Mouse (Mus musculus) layer of hippocampus, adult 9-10 months (tissue): ENCODE measurements around the gene Olfr186.
"Not testable (repeated sequence)": the region's sequence is repeated elsewhere in the genome, so short reads cannot be mapped to it uniquely, and the experiment has no call there.

Experiments used
- DNase-seq: peaks from one replicate; pipeline ENCODE4 v3.0.0; 2022; ENCODE audit warnings: low spot score

Olfr186 gene

DNA sequence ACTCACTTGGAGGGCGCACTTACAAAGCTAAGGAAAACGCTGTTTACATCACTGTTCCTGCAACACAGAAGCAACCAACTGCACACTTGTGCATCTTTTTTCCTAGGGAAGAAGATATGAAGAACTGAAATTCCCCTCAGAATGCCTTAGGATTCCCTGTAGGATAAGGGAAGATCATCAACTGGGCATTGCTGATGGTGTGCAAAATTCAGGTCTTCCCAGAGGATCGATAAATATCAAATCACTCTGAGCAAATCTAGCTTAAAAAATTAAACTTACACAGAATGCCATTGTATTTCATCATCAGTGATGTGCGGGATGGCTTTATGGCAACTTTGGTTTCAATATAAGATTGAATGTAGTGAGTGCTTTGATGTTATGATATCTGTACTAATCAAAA lies at the start of gene Olfr186:
Gene Olfr186 (minus strand): TSS at position 101 of the 400 bp plus-strand sequence.
- DNase-seq = no peak

DNA sequence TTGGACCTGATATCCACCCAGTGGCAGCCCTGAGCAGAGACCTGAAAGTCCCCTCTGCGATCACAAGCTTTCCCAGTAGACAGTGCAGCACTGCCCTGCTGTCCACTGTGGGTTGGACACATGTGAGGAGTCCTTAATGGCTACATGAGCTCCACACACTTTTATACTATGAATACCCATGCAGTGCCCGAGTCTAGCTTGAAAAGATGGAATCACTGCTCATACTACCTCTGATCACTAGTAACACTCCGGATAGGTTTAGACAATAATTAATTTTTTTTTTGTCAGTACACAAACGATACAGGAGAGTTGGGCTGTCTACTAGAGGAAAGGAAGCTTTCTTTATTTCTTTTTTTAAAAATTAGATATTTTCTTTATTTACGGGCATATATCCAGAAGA lies 47.8 kb upstream of the Olfr186 start, which contains the start of gene Olfr190:
Gene Olfr190 (minus strand): TSS at position 101 of the 400 bp plus-strand sequence.
- no peak for DNase-seq

DNA sequence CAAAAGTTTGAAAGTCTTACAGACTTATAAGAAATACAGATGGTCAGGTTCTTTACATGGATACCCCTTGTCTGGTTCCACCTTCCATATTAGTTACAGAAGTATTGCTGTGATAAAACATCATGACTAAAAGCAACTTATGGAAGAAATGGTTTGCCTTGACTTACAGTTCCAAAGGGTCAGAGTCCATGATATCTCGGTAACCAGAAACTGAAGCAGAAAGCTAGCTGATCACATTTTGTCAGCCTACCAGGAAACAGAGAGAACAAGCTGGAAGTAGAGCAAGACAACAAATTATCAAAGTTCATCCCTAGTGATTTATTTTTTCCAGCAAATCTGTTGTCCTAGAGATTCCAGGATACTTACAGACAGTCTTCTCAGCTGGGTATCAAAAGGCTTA lies 43.4 kb upstream of the Olfr186 start:
- DNase-seq = no peak

DNA sequence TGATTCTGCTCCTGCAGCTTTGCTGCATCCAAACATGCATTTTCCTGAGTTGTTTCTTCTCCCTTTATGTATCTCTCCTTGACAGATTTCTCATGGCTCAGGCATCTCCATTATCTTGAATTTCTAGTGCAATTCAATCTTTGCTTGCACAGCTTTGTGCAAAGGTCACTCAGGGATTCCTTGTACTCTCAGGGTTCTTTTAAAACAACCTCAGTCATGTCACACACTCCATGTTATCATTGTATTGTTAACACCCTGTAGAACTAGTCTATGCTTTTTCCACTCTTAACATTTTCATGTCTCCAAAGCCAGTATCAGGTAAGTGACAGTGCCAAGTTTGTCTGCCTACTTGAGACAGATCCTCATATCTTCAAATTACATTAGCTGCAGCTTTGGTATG lies 41.7 kb upstream of the Olfr186 start:
- no peak for DNase-seq

DNA sequence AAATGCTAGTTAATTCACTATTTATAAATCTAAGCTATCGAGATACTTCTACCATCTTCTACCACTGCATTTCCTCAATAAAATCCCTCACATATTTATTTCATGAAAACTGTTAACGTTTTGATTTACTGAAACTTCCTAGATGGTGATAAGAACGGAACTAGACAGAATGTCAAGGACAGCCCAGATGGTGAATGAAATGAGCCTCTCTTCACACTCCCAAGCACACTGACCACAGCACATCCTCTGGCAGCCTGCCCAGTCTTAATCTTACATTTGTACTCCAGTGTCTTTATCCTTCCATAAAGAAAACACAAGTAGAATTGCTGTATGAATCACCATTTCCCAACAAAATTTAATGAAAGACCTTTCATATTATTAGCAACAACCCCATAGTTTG lies 32.3 kb upstream of the Olfr186 start:
- not testable (repeated sequence) for DNase-seq

DNA sequence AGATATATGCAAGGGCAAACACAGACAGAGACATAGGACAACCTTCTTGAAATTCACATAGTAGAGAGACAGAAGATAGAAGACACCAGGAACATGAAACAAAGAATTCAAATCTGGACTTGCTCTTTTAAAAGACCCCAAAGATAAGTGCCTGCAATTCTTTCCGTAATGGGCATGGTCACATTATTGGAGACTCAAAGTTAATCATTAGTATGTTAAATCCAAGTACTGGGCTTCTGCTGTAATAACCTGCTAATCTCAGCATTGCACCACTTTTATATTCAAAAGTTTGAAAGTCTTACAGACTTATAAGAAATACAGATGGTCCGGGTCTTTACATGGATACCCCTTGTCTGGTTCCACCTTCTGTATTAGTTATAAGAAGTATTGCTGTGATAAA lies 19.2 kb upstream of the Olfr186 start:
- DNase-seq = not testable (repeated sequence)

DNA sequence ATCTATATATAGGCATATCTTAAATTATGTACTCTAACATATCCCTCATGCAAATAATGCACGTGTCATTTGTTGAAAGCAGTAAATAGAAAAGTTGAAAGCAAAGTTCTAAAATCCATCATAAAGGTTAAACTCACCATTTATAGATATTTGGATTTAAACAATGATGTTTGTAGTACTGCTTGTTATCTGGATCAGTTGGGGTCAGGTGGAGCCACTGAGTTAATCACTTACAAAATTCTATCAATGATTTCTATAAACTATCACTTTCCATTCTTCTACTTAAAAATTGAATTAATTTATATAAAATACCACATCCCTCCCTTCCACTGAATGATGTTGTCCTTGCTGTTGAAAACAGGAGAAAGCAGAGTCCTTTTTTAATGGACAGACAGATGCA lies 18.8 kb upstream of the Olfr186 start:
- no peak for DNase-seq

DNA sequence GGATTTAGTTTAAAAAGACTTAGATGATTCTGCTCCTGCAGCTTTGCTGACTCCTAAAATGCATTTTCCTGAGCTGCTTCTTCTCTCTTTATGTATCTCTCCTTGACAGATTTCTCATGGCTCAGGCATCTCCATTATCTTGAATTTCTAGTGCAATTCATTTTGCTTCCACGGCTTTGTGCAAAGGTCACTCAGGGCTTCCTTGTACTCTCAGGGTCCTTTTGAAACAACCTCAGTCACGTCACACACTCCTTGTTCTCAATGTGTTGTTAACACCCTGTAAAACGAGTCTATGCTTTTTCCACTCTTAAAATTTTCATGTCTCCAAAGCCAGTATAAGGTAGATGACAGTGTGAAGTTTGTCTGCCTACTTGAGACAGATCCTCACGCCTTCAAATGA lies 17.5 kb upstream of the Olfr186 start:
- DNase-seq = no peak

DNA sequence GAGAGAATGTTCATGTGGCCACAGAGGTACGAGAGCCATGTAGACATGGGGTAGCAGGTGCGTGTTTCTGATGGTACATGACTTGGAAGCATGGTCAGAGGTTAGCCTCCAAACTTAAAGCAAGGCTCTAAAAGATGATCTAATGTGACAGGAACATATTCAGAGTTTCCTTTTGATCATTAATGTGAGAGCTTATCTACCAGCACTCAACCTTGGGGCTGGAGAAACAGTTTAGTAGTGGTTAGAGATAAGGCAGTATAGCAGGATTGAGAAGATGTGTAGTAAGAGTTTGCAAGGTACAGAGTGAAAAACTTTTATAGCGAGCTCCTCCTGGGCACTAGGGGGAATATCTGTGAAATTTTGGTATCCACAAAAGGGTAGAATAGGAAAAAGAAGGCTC lies 15.7 kb upstream of the Olfr186 start:
- DNase-seq = no peak

DNA sequence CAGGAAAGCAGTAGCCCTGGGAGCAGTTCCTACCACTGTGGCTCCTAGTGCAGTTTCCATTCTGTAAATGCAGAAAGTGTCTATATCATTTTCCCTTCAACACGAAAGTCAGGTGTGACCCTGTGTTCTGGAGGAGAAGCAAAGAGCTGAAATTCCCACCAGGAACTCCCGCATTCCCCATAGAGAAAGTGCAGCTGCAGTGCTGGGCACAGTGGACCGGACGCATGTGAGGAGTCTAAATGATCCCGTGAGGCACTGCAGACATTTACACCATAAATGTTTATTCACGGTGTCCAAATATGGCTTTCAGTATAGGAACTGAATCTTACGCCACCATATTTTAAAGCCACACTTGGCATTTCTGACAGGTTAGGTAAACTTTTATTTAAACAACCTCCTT lies 9.6 kb upstream of the Olfr186 start, which contains the start of gene Olfr187:
Gene Olfr187 (minus strand): TSS at position 58 of the 400 bp plus-strand sequence.
- no peak for DNase-seq

DNA sequence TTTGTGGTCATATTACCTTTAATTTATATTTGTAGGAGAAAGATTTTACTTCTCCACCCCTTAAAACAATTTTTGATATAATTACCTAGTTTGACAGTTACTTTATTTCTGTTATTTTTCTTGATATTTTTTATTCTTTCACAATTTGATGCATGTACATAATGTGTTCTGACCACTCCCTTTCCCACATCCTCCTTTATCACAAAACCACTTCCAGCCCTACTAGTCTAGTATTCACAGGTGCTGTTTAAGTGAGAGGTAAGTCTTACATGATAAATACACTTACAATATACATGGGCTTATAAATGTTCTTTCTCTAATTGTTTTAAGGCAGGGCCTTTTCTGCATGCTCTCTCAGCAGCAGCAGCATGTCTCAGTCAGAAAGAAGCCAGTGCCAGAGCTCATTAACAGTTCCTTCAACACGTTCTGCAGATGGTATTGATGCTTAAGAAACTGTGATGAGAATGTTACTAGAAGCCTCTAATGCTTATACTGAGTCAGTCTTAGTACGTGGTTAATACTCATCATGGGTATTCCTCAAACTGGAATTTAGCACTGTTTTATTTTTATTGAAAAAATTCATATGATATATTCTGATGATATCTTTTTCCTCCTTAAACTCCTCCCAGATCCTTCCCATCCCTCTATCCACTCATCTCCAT lies 16.6 kb downstream of the Olfr186 start:
- DNase-seq = no peak

DNA sequence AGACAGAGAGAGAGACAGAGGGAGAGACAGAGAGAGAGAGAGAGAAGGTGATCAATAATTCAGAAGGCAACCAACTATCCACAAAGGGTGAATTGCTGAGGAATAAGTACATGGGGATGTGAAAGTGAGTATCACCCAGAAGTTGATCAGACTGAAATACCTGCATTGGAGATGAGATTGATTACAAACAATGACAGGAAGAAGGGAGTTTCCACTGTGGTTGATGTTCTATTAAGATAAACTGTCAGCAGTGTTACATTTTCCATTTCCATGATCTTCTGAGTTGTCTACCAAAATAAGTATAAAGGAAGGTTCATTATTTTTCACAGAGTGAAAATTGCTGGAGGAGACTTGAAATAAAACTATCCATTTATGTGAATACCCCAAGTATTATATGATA lies 22.9 kb downstream of the Olfr186 start:
- DNase-seq = no peak

DNA sequence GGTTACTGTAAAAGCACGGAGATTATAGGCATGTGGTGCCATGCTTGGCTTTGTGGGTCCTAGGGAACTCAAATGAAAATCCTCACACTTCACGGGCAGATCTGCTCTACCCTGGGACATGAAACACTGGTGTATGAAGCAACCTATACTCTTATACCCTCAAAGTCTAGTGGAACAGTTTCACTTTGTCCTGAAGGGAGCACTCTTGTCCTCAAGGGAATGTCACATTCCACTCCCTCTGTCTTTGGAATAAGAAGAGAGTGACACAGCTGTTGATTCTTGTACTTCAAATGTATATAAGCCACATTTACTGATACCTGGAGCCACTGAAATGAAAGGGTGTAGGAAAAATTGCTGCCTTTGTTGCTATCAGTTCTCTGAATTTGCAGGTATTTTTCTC lies 35.0 kb downstream of the Olfr186 start, which contains the start of gene Olfr183:
Gene Olfr183 (plus strand): TSS at position 301 of the 400 bp plus-strand sequence.
- DNase-seq = no peak
